Mouse (Mus musculus): ENCODE data around the gene Atf6b. TPM values are rescaled to one million over a fixed set of nuclear protein-coding genes. Genes with fewer than 3 reads are reported as not detected.
A peak's percentile ranks its signal among the peaks of the same experiment; 100 is the strongest.

Gene Atf6b
- total RNA-seq, 2 experiments from 2014 or later = 19.0 to 19.3 TPM

- peak; percentile 98 to 99 for DNase-seq
- intact Hi-C loops (cut with DNase I) = loop anchor here (2.0 to 5.0 kb wide), 2 partner anchors 18 to 288 kb away; partner anchors contain the start of gene Neu1
Observed at GRCm38 (mm10) chr17:34644608-34645007, 2.3 kb upstream of the Atf6b start, which contains the start of gene Fkbpl. TSS of gene Fkbpl (plus strand) at chr17:34644764.

GRCm38 (mm10) chr17:34645256-34645829, 1.6 kb upstream of the Atf6b start:
- intact Hi-C loops (cut with DNase I) = loop anchor here (2.0 kb wide), 1 partner anchor 19 kb away; no protein-coding TSS in a partner anchor
- no peak for DNase-seq

- DNase-seq = no peak
- intact Hi-C loops (cut with DNase I) = loop anchor here (2.0 kb wide), 1 partner anchor 19 kb away; no protein-coding TSS in a partner anchor
Observed at GRCm38 (mm10) chr17:34645831-34646511, 975 bp upstream of the Atf6b start.

GRCm38 (mm10) chr17:34648141-34648890, 1.4 kb downstream of the Atf6b start:
- intact Hi-C loops (cut with DNase I) = no loop called here
- DNase-seq = no peak

GRCm38 (mm10) chr17:34649106-34649864, 2.3 kb downstream of the Atf6b start:
- DNase-seq = no peak
- intact Hi-C loops (cut with DNase I) = no loop called here

GRCm38 (mm10) chr17:34650781-34651180, 3.8 kb downstream of the Atf6b start:
- intact Hi-C loops (cut with DNase I) = loop anchor here (5.0 kb wide), 1 partner anchor 162 kb away; no protein-coding TSS in a partner anchor
- DNase-seq = no peak

- intact Hi-C loops (cut with DNase I) = loop anchor here (5.0 kb wide), 1 partner anchor 161 kb away; no protein-coding TSS in a partner anchor
- no peak for DNase-seq
Observed at GRCm38 (mm10) chr17:34651507-34652221, 4.7 kb downstream of the Atf6b start.

- no peak for DNase-seq
- intact Hi-C loops (cut with DNase I) = loop anchor here (5.0 kb wide), 1 partner anchor 160 kb away; no protein-coding TSS in a partner anchor
Observed at GRCm38 (mm10) chr17:34652546-34652945, 5.6 kb downstream of the Atf6b start.

GRCm38 (mm10) chr17:34652985-34653384, 6.0 kb downstream of the Atf6b start:
- no peak for DNase-seq
- intact Hi-C loops (cut with DNase I) = loop anchor here (5.0 kb wide), 1 partner anchor 159 kb away; no protein-coding TSS in a partner anchor

- peak; percentile 60 to 83 for DNase-seq
- intact Hi-C loops (cut with DNase I) = loop anchor here (5.0 kb wide), 1 partner anchor 158 kb away; no protein-coding TSS in a partner anchor
Observed at GRCm38 (mm10) chr17:34653746-34654285, 6.9 kb downstream of the Atf6b start.

- DNase-seq = no peak
- intact Hi-C loops (cut with DNase I) = loop anchor here (5.0 kb wide), 1 partner anchor 158 kb away; no protein-coding TSS in a partner anchor
Observed at GRCm38 (mm10) chr17:34654392-34654791, 7.4 kb downstream of the Atf6b start.

GRCm38 (mm10) chr17:34655160-34655559, 8.2 kb downstream of the Atf6b start:
- peak in 1 of 2 experiments; percentile 78 for DNase-seq
- intact Hi-C loops (cut with DNase I) = loop anchor here (1.0 kb wide), 1 partner anchor 58 kb away; no protein-coding TSS in a partner anchor

- intact Hi-C loops (cut with DNase I) = loop anchor here (1.0 kb wide), 1 partner anchor 58 kb away; no protein-coding TSS in a partner anchor
- DNase-seq = peak; percentile 92 to 95
Observed at GRCm38 (mm10) chr17:34655581-34655991, 8.6 kb downstream of the Atf6b start.

GRCm38 (mm10) chr17:34656666-34657065, 9.7 kb downstream of the Atf6b start:
- intact Hi-C loops (cut with DNase I) = no loop called here
- DNase-seq = peak; percentile 70 to 75

- no peak for DNase-seq
- intact Hi-C loops (cut with DNase I) = no loop called here
Observed at GRCm38 (mm10) chr17:34657271-34657670, 10.3 kb downstream of the Atf6b start.

GRCm38 (mm10) chr17:34658145-34658544, 11.2 kb downstream of the Atf6b start:
- no peak for DNase-seq
- intact Hi-C loops (cut with DNase I) = no loop called here

GRCm38 (mm10) chr17:34658591-34658990, 11.6 kb downstream of the Atf6b start:
- no peak for DNase-seq
- intact Hi-C loops (cut with DNase I) = no loop called here

- intact Hi-C loops (cut with DNase I) = no loop called here
- no peak for DNase-seq
Observed at GRCm38 (mm10) chr17:34659181-34659896, 12.4 kb downstream of the Atf6b start.
